Comparison of ENCODE assay signal across 1 mouse cellular context in the genomic region with DNA sequence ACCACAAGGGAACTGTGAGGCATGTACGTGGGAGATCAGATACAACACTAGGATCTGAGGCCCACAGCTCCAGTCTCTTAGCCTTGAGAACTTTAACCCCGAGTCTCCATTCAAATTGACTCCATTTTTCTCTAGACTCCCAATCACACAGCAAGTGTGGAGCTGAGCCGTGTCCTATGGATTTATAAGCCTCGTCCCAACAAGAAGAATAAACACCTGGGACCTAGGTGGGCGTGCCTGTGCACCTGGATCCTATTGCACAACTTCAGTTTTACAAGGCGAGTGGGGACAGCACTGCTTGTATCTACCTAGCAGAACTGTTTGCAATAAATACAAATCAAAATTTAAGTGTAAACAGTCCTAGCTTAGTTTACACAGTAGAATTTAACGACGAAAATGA.
TF ChIP-seq lines count a peak whose summit lies in the region.

No protein-coding gene starts in this region.

TF ChIP-seq in ES-E14, 5 proteins besides CTCF, POLR2A, EP300 and RAD21:
- TF ChIP-seq ZNF384 (IDR thresholded peaks at IDR 0.05; ENCODE audit: low read depth, low read length), result no peak
- TF ChIP-seq HCFC1 (IDR thresholded peaks at IDR 0.05; ENCODE audit: borderline replicate concordance, insufficient read depth, low read length), result no peak
- no peak for TF ChIP-seq MAFK (IDR thresholded peaks at IDR 0.05; ENCODE audit: insufficient read depth, low read depth, low read length)
- TF ChIP-seq ZC3H11A (IDR thresholded peaks at IDR 0.05; ENCODE audit: borderline replicate concordance, low read depth, low read length), result no peak
- TF ChIP-seq CHD2 (IDR thresholded peaks at IDR 0.05; ENCODE audit: low read depth, low read length), result no peak
